ENCODE assay signal across 9 mouse cellular contexts in genomic region chr7:98537210-98537966, GRCm38 (mm10). TPM values are rescaled to one million over a fixed set of nuclear protein-coding genes. Genes with fewer than 3 reads are reported as not detected.
DNase-seq lines count a peak whose midpoint lies in the region; ATAC-seq lines count a peak whose summit lies in the region.
"Had no signal": no experiment of that assay in that cellular context is flagged by ENCODE, and none has a peak within 500 bp of the region (broad histone marks: within the 10 kb centered on the region; RNA-seq: fewer than 3 reads in every experiment).

No protein-coding gene starts in this region.

- H3K4me2 ChIP-seq in forebrain, embryonic 12.5 days = peak overlapping the region; percentile 3; the same call in 1 of the 2 replicates
- no peak overlapping the region for H3K4me2 ChIP-seq in forebrain, embryonic 15.5 days (replicated peaks)
- H3K4me2 ChIP-seq in midbrain, embryonic 11.5 days = 0 out of 2 replicates have a peak overlapping the region, but pooled peaks have one; percentile 1

- H3K27me3 ChIP-seq in forebrain, embryonic 12.5 days = no peaks in the 10 kb centered on the region
- no peaks in the 10 kb centered on the region for H3K27me3 ChIP-seq in forebrain, embryonic 15.5 days
- no peaks in the 10 kb centered on the region for H3K27me3 ChIP-seq in midbrain, embryonic 11.5 days (ENCODE audit: control insufficient read depth, insufficient read depth, low read length)

- no peaks in the 10 kb centered on the region for H3K36me3 ChIP-seq in forebrain, embryonic 12.5 days (replicated peaks)
- no peaks in the 10 kb centered on the region for H3K36me3 ChIP-seq in forebrain, embryonic 15.5 days
- no peaks in the 10 kb centered on the region for H3K36me3 ChIP-seq in midbrain, embryonic 11.5 days (ENCODE audit: control insufficient read depth, insufficient read depth, low read length)

- peak overlapping the region; percentile 25; the same call in 1 of the 2 replicates for H3K27ac ChIP-seq in forebrain, embryonic 12.5 days
- H3K27ac ChIP-seq in forebrain, embryonic 15.5 days (replicated peaks) = no peak overlapping the region
- peak overlapping the region; percentile 40; the same call in 1 of the 2 replicates for H3K27ac ChIP-seq in midbrain, embryonic 11.5 days (ENCODE audit: low read depth, low read length)

- no peak overlapping the region for H3K4me3 ChIP-seq in forebrain, embryonic 12.5 days (replicated peaks)
- no peak overlapping the region for H3K4me3 ChIP-seq in forebrain, embryonic 15.5 days
- no peak overlapping the region for H3K4me3 ChIP-seq in midbrain, embryonic 11.5 days (ENCODE audit: low read depth, low read length)
- H3K4me3 ChIP-seq: megakaryocyte, embryonic 14.5 days had no signal

- no peaks in the 10 kb centered on the region for H3K9me3 ChIP-seq in forebrain, embryonic 12.5 days
- H3K9me3 ChIP-seq in forebrain, embryonic 15.5 days = no peaks in the 10 kb centered on the region
- no peaks in the 10 kb centered on the region for H3K9me3 ChIP-seq in midbrain, embryonic 11.5 days (ENCODE audit: control insufficient read depth, low read length)
- H3K9me3 ChIP-seq: megakaryocyte, embryonic 14.5 days had no signal

- no peak overlapping the region for H3K9ac ChIP-seq in forebrain, embryonic 12.5 days
- no peak overlapping the region for H3K9ac ChIP-seq in forebrain, embryonic 15.5 days (replicated peaks)
- no peak overlapping the region for H3K9ac ChIP-seq in midbrain, embryonic 11.5 days (ENCODE audit: low read length)

- WGBS in forebrain, embryonic 12.5 days = 22% methylated on average over 9 of the region's 10 CpGs
- 25% methylated on average over 9 of the region's 10 CpGs for WGBS in forebrain, embryonic 15.5 days
- 16% methylated on average over 10 of the region's 10 CpGs for WGBS in midbrain, embryonic 11.5 days

- DNase-seq in urinary bladder, adult 2 months (ENCODE audit: low spot score) = peak; percentile 9
- DNase-seq in urinary bladder, postnatal 10 days (ENCODE audit: low spot score) = no peak
- DNase-seq in midbrain, embryonic 11.5 days (ENCODE audit: low spot score, missing footprints) = peak; percentile 93
- DNase-seq in T-cell, adult 2 months (ENCODE audit: low spot score) = no peak
- DNase-seq in frontal cortex, postnatal 14 days (ENCODE audit: low spot score in 2 of 2) = no peak
- no peak for DNase-seq in left cerebral cortex, adult 8-10 months (ENCODE audit: low spot score in 2 of 2)

- peak; percentile 27; the same call in 1 of the 2 replicates for ATAC-seq in forebrain, embryonic 12.5 days (ENCODE audit: low FRiP score)
- ATAC-seq in forebrain, embryonic 15.5 days (replicated peaks) = no peak
- peak; percentile 79 for ATAC-seq in midbrain, embryonic 11.5 days (ENCODE audit: low FRiP score)

- peaks cover 19% of the 10 kb centered on the region for H3K4me1 ChIP-seq in forebrain, embryonic 12.5 days
- peaks cover 6% of the 10 kb centered on the region; the same call in 1 of the 2 replicates for H3K4me1 ChIP-seq in forebrain, embryonic 15.5 days
- H3K4me1 ChIP-seq in midbrain, embryonic 11.5 days (ENCODE audit: control insufficient read depth, insufficient read depth, low read length) = peaks cover 16% of the 10 kb centered on the region

RNA-seq across cellular contexts. Expression of gene Lrrc32, which starts 48.3 kb away (rescaled TPM):
- polyA plus RNA-seq in forebrain, embryonic 12.5 days (2016; fragmentation: Nextera tagmentation; extraction: Ambion mirVana) = 3.2 and 3.4 TPM in 2 replicates
- polyA plus RNA-seq in forebrain, embryonic 15.5 days (2015; fragmentation: Nextera tagmentation; extraction: Ambion mirVana) = 2.3 and 2.4 TPM in 2 replicates
- 12.6 and 17.6 TPM in 2 replicates for polyA plus RNA-seq in urinary bladder, adult 2 months (2012; rRNA removed)
- 4.3 TPM in 2 replicates for polyA plus RNA-seq in midbrain, embryonic 11.5 days (2014; fragmentation: Nextera tagmentation; extraction: Ambion mirVana)
- total RNA-seq in left cerebral cortex, adult 8-10 months (2022) = 1 to 10 TPM; 4.1 to 6.4 (median 4.7) TPM

Comparison
In these comparisons a context has a peak if more than half of its experiments do, and no peak if none do; other contexts are left out.
1. DNase-seq: peak in urinary bladder, adult 2 months (single experiment) and midbrain, embryonic 11.5 days (single experiment); none in urinary bladder, postnatal 10 days (single experiment), T-cell, adult 2 months (single experiment), frontal cortex, postnatal 14 days (0 of 2) and left cerebral cortex, adult 8-10 months (0 of 2).